Mouse (Mus musculus) small intestine, adult 2 months (tissue): ENCODE data around the gene Palm2. TPM values are rescaled to one million over a fixed set of nuclear protein-coding genes. Genes with fewer than 3 reads are reported as not detected.

Experiments used
- H3K27ac ChIP-seq: fragments of 200-500 bp; 2 replicates; pipeline ENCODE4 v1.5.1; 2012; ENCODE audit warnings: low read depth, low read length, control low read depth, inconsistent platforms; ENCODE audit not compliant: insufficient read depth
- H3K27me3 ChIP-seq: fragments of 200-500 bp; 2 replicates; pipeline ENCODE4 v1.6.1; 2012; ENCODE audit warnings: mild to moderate bottlenecking, moderate library complexity, low read length, inconsistent platforms; ENCODE audit not compliant: control insufficient read depth, insufficient read depth
- H3K36me3 ChIP-seq: fragments of 200-500 bp; 2 replicates; pipeline ENCODE4 v1.6.1; 2012; ENCODE audit warnings: mild to moderate bottlenecking, low read length, control low read depth, inconsistent platforms; ENCODE audit not compliant: control insufficient read depth, insufficient read depth
- H3K4me1 ChIP-seq: fragments of 200-500 bp; 2 replicates; pipeline ENCODE4 v1.6.1; 2012; ENCODE audit warnings: low read length, inconsistent platforms, mixed read lengths; ENCODE audit not compliant: control insufficient read depth, insufficient read depth, insufficient read length
- H3K4me3 ChIP-seq: fragments of 200-500 bp; 2 replicates; pipeline ENCODE4 v1.5.1; 2012; ENCODE audit warnings: low read depth, mild to moderate bottlenecking, control low read depth, inconsistent platforms, low read length, moderate library complexity
- CTCF ChIP-seq: fragments of 200-500 bp; IDR thresholded peaks from 2 replicates; pipeline ENCODE4 v1.5.1; 2012; ENCODE audit warnings: low read depth, mild to moderate bottlenecking, control low read depth, inconsistent platforms, low read length, moderate library complexity, mixed read lengths; ENCODE audit not compliant: insufficient replicate concordance, insufficient read length; ENCODE audit errors: extremely low read depth
- POLR2A ChIP-seq: fragments of 200-500 bp; IDR thresholded peaks from 2 replicates; pipeline ENCODE4 v1.6.1; 2012; ENCODE audit warnings: low read depth, mild to moderate bottlenecking, control low read depth, inconsistent platforms, low read length, moderate library complexity
- WGBS: fragments of 180-500 bp; shearing (Covaris S2); methylation state at CpG from one replicate; pipeline ENCODE4 v1.1.7; 2018; 5-methylcytosine and 5-hydroxymethylcytosine counted together
- polyA plus RNA-seq: library from polyadenylated mRNA; depleted of rRNA; stranded (reverse); fragments of >200 nt; gene quantifications from 2 replicates; pipeline ENCODE4 v1.2.3, GENCODE M21; 2012

The Palm2 gene
- polyA plus RNA-seq, 1 experiment: 0.04 TPM

DNA sequence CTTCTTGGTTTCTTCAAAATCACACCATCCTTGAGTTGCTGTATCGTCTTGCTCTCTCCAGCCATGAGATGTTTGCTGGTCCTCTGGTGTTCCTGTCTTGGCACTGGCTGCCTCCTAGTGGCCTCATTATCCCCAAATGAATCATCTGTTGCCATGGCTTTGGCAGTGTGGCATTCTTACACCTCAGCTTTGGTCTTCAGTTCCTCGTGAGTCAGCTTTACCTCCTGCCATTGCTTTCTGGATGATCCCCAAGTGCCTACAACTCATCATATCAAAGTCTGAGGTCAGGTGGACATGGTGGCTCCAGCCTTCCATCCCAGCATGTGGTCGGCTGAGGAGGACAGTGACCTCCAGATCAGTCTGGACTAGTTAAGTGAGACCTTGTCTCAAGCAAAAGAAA, 232.1 kb downstream of the Palm2 start:
- no peak overlapping the region for H3K4me3 ChIP-seq
- no peaks in the 10 kb centered on the region for H3K4me1 ChIP-seq
- 65% methylated on average over 3 of the region's 3 CpGs for WGBS
- H3K27me3 ChIP-seq: no peaks in the 10 kb centered on the region
- no peaks in the 10 kb centered on the region for H3K36me3 ChIP-seq
- TF ChIP-seq CTCF (no peak), POLR2A (no peak)
- H3K27ac ChIP-seq: no peak overlapping the region

DNA sequence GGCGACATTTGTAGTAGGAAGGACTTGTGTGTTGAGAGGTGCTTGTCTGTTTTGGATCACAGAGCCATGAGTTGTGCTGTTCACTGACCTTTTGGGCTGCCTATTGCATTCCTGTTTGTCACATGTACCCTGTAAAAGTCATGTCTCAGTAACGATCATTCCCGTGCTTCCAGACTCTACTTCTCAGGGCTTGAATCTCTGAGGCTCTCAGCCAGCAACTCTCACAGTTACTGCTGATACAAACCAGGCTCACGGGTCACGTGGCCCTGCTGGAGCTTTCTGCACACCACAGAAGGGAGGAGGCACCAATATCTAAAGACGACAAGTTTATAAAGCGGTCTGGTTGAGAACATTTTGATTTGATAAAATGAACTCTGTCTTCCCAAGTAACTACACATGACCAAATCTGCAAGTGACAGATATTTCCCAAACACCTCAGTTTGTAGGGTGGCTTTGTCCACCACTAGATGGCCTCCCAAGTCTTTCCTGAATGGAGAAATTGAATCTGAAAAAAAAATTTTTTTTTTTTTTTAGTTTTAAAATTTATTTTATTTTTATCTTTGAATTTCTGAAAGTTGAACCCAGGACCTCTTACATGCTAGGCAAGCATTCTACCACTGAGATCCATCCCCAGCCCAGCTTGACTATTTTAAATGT, 236.9 kb downstream of the Palm2 start:
- TF ChIP-seq POLR2A: no peak
- no peak for TF ChIP-seq CTCF

DNA sequence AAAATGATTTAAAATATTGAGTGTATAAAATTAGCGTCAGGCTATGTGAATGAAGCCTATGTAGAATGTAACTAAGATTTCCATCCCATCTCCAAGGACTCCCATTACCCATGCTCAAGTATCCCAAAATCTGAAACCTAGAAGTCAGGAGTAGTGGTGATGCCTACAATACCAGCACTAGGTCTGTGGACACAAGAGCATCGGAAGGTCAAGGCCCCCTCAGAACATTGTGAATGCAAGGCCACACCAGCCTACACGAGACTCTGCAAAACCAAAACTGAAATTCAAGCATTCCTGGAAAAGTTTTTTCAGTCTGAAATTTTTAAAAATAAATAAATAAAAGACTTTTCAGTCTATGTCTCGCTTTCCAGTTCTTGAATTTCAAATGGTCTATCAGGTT, 238.5 kb downstream of the Palm2 start:
- no peak for TF ChIP-seq CTCF
- no peak for TF ChIP-seq POLR2A
- no peaks in the 10 kb centered on the region for H3K27me3 ChIP-seq
- H3K4me3 ChIP-seq: no peak overlapping the region
- no peaks in the 10 kb centered on the region for H3K36me3 ChIP-seq
- peaks cover 7% of the 10 kb centered on the region for H3K4me1 ChIP-seq
- no peak overlapping the region for H3K27ac ChIP-seq
- WGBS: 71% methylated on average over 4 of the region's 4 CpGs

More for the DNA sequence above, 236.9 kb downstream of the Palm2 start:
- WGBS: 60% methylated on average over 7 of the region's 7 CpGs
- no peaks in the 10 kb centered on the region for H3K36me3 ChIP-seq
- H3K27me3 ChIP-seq: no peaks in the 10 kb centered on the region
- H3K4me3 ChIP-seq: no peak overlapping the region
- peaks cover 7% of the 10 kb centered on the region for H3K4me1 ChIP-seq
- no peak overlapping the region for H3K27ac ChIP-seq

DNA sequence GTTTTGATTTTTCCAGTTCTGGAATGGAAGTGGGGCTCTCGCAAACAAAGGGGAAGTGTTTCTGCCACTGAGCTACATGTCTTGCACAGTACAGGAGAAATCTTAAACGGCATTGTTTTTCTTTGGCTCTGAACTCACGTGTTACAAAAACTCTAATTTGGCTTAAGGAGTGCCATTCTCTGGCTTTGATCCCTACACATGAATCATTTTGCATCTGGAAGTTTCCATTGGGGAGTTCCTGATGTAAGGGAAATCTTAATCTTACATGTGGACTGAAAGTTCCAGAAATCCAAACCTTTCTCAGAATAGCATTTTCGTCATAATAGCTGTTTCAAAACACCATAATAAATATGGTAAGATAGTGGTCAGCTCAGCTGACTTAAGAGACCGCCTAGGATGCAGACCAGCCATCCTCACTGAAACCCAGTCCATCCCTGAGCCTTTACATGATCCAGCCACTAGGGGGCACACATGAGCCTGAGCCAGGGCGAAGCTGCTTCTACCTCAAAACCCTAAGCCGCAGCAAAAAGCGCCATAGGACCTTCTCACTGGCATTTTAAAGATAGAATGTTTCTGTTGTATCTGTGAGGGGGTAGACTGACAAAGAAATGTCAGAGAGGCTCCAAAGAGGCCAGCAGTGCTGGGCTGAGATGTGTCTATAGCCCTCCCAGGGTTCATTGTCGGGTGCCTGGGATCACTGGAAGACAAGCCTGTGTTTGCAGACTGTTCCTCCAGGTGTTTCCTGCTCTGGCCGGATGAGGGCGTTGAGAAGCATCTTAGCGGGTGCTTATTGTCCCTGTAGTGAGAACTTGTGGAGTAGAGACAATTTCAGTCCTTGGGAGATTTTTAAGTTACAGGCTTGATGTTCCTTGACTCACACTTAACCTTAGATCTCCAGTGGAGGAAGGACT, 239.2 kb downstream of the Palm2 start:
- TF ChIP-seq POLR2A: no peak
- peak; percentile 98; the same call in 1 of the 2 replicates for TF ChIP-seq CTCF
- H3K4me3 ChIP-seq: no peak overlapping the region
- WGBS: 14% methylated on average over 12 of the region's 12 CpGs

DNA sequence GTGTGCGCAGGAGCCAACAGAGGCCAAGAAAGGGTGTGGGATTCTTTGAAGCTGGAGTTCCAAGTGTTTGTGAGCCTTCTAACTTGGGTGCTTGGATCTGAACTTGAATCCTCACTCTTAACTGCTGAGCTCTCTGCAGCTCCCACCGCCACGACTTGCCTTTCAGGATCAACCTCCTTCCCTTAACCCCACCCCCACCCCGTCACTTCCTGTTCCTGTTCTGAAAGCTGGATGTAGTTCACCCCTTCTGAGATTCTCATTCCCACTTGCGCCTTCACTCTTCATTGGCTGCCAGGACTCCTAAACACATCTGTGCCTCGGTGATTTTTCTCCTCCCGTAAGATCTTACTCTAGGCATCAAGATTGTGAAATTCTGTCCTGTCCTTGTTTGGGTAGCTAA, 240.3 kb downstream of the Palm2 start:
- H3K36me3 ChIP-seq: no peaks in the 10 kb centered on the region
- TF ChIP-seq POLR2A (no peak), CTCF (no peak)
- H3K27ac ChIP-seq: no peak overlapping the region
- 70% methylated on average over 7 of the region's 7 CpGs for WGBS
- H3K27me3 ChIP-seq: no peaks in the 10 kb centered on the region
- no peak overlapping the region for H3K4me3 ChIP-seq
- peaks cover 7% of the 10 kb centered on the region for H3K4me1 ChIP-seq

More for the DNA sequence above, 239.2 kb downstream of the Palm2 start:
- H3K36me3 ChIP-seq: no peaks in the 10 kb centered on the region
- H3K27ac ChIP-seq: no peak overlapping the region
- peaks cover 7% of the 10 kb centered on the region for H3K4me1 ChIP-seq
- H3K27me3 ChIP-seq: no peaks in the 10 kb centered on the region

DNA sequence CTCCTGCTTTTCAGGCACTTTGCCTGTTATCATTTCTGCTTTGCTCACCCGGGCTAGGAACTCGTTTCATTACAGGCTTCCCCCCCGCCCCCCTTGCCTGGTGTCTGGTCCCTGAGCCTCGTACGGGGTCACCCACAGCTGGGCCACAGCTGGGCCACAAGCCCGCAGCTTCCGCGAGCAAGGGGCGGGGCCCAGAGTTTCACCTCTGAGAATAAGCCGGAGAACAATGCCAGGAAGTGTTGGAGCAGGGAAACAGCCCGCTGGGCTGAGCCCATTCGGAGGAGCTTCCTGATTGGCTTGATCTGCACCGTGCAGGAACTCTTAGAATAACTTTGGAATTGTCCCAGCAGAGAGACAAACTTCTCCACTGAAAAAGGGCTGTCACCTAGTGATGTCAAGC, 241.3 kb downstream of the Palm2 start:
- no peak for TF ChIP-seq CTCF
- TF ChIP-seq POLR2A: no peak
- WGBS: 1% methylated on average over 13 of the region's 13 CpGs
- H3K4me3 ChIP-seq: peak overlapping the region; percentile 26; the same call in 1 of the 2 replicates
- H3K4me1 ChIP-seq: peaks cover 7% of the 10 kb centered on the region
- H3K27me3 ChIP-seq: no peaks in the 10 kb centered on the region
- H3K27ac ChIP-seq: peak overlapping the region; percentile 12; the same call in 1 of the 2 replicates
- no peaks in the 10 kb centered on the region for H3K36me3 ChIP-seq

DNA sequence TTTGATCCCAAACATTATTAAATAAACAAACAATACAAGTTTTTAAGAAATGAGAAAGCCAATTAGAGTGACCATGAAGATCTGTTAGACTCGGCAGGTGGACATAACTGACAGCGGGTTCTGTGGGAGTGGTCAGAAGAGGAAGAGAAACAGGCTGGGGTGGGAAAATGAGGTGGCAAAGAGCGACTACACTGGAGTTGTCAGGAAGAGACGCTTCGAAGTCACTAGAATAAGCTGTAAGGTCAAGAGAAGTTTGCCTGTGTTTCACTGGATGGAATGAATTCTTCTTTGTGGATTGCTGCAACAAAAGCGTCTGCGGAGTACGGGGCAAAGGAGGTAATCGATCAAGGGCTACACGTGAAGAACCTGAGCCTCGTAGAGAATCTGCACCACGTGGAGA, 243.9 kb downstream of the Palm2 start:
- Histone ChIP-seq H3K36me3 (no peaks in the 10 kb centered on the region), H3K27ac (no peak overlapping the region), H3K4me3 (no peak overlapping the region), H3K4me1 (peaks cover 7% of the 10 kb centered on the region), H3K27me3 (no peaks in the 10 kb centered on the region)
- TF ChIP-seq POLR2A (no peak), CTCF (no peak)
- 75% methylated on average over 12 of the region's 12 CpGs for WGBS
